Mouse (Mus musculus): ENCODE measurements at regions not wholly inside any gene's neighbourhood (a gene's known extent, or its start where the extent isn't known, plus 50 kb on each side); places are given as distances from the start of the nearest gene placed in this dataset.

DNA sequence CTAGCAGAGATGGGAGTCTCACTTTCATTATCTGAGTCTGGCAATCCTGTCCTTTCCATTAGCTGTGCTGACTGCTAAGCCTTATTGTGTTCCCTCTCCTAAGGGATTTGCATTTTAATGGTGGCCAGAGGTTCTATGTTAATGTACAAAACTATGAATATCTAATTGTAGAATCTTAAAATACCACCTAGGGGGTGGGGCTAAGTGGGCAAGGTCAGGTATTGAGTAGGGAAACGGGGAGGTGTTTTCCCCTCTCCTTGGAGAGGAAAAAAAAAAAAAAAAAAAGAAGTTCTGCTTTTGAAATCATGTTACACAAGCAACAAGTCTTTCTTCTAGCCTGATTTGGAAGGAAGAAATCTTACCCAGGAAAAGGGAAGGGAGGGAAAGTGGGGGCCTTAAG, 106.7 kb upstream of the Gm4791 start:
- Histone ChIP-seq H3K27me3 (ENCODE audit: control insufficient read depth, insufficient read depth, low read length) (no peaks in the 10 kb centered on the region), H3K36me3 (ENCODE audit: control insufficient read depth, insufficient read depth, low read length) (no peaks in the 10 kb centered on the region), H3K9me3 (ENCODE audit: control insufficient read depth, low read length) (no peaks in the 10 kb centered on the region), H3K4me1 (ENCODE audit: control insufficient read depth, insufficient read depth, low read length) (no peaks in the 10 kb centered on the region), H3K4me2 (ENCODE audit: low read depth, low read length) (no peak overlapping the region), H3K4me3 (ENCODE audit: low read depth, low read length) (no peak overlapping the region), H3K9ac (replicated peaks; ENCODE audit: low read depth, low read length) (no peak overlapping the region), H3K27ac (ENCODE audit: low read depth, low read length) (no peak overlapping the region)
- 88% methylated on average over 1 of the region's 1 CpGs for WGBS
- ATAC-seq (ENCODE audit: low read depth), result no peak

DNA sequence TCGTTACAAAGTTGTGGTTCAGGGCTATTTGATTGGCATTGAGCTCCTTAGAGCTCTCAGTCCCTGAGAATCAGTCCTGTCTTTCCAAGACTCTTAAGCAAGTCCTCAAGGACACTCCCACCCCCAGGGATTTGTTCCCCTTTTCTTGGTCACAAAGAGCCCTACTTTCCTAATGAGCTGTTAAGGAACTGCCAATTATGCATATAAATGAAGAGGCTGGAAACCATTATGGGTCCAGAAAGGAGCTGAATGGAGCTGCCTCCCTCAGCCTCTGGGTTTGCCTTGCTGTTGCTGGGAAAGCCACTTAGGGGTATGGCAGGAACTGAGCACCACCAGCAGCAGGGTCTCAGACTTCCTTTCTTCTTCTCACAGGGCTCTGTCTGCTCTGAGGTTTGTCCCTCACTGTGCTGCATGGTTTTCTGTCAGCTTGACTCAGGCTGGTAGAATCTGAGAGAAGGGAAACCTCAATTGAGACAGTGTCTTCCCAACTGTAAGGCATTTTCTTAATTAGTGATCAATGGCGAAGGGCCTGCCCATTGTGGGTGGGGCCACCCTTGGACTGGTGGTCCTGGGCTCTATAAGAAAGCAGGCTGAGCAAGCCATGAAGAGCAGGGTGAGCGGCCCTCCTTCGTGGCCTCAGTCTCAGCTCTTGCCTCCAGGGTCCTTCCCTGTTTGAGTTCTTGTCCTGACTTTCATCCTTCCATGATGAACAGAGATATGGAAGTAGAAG, 108.4 kb upstream of the Gm4791 start:
- WGBS, result 82% methylated on average over 4 of the region's 4 CpGs
- H3K9ac ChIP-seq (replicated peaks; ENCODE audit: low read depth, low read length), result no peak overlapping the region
- no peak for ATAC-seq (ENCODE audit: low read depth)

DNA sequence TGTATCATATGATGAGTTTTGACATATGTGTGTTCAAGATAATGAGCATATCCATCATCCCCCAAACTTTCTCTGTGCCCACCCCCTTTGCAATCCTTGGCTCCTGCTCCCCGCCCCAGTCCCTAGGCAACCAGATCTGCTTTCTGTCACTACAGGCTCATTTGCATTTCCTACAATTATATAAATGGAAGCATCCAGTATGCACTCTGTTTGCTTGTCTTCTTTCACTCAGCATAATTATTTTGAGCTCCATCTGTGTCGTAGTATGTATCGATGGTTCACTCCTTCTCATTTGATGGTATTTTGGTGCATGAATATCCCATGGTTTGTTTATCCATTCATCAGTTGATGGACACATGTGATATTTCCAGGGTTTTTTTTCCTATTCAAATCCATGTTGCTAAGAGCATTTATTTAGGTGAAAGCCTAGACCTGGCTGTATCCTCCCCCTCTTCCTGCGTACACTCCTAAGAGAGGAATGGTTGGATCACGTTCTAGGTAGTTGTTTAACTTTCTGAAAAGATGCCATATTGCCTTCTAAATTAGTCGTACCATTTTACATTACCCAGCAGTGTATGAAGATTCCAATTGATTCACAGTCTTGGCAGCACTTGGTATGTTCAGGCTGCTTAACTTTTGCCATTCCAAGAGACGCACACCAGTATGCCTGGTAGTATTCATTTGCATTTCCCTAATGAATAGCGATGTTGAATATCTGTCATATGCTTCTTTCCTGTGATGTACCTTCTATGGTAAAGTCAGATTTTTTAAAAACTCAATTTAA, 127.1 kb upstream of the Gm4791 start:
- no peak overlapping the region for H3K27ac ChIP-seq (ENCODE audit: low read depth, low read length)
- no peak overlapping the region for H3K4me3 ChIP-seq (ENCODE audit: low read depth, low read length)
- no peak for ATAC-seq (ENCODE audit: low read depth)
- no peak overlapping the region for H3K9ac ChIP-seq (replicated peaks; ENCODE audit: low read depth, low read length)
- H3K36me3 ChIP-seq (ENCODE audit: control insufficient read depth, insufficient read depth, low read length), result no peaks in the 10 kb centered on the region
- 77% methylated on average over 8 of the region's 8 CpGs for WGBS
- no peaks in the 10 kb centered on the region for H3K27me3 ChIP-seq (ENCODE audit: control insufficient read depth, insufficient read depth, low read length)
- no peaks in the 10 kb centered on the region for H3K9me3 ChIP-seq (ENCODE audit: control insufficient read depth, low read length)
- H3K4me2 ChIP-seq (ENCODE audit: low read depth, low read length), result no peak overlapping the region
- no peaks in the 10 kb centered on the region for H3K4me1 ChIP-seq (ENCODE audit: control insufficient read depth, insufficient read depth, low read length)

More for the DNA sequence above, 108.4 kb upstream of the Gm4791 start:
- H3K4me2 ChIP-seq (ENCODE audit: low read depth, low read length), result no peak overlapping the region
- H3K27me3 ChIP-seq (ENCODE audit: control insufficient read depth, insufficient read depth, low read length), result no peaks in the 10 kb centered on the region
- H3K4me1 ChIP-seq (ENCODE audit: control insufficient read depth, insufficient read depth, low read length), result no peaks in the 10 kb centered on the region
- no peaks in the 10 kb centered on the region for H3K9me3 ChIP-seq (ENCODE audit: control insufficient read depth, low read length)
- H3K27ac ChIP-seq (ENCODE audit: low read depth, low read length), result no peak overlapping the region
- no peak overlapping the region for H3K4me3 ChIP-seq (ENCODE audit: low read depth, low read length)
- no peaks in the 10 kb centered on the region for H3K36me3 ChIP-seq (ENCODE audit: control insufficient read depth, insufficient read depth, low read length)

GRCm38 (mm10) chr9:46863934-46864333, 134.6 kb upstream of the Gm4791 start:
- no peaks in the 10 kb centered on the region for H3K27me3 ChIP-seq (ENCODE audit: control insufficient read depth, insufficient read depth, low read length)
- 18% methylated on average over 4 of the region's 4 CpGs for WGBS
- H3K27ac ChIP-seq (ENCODE audit: low read depth, low read length), result no peak overlapping the region
- H3K4me3 ChIP-seq (ENCODE audit: low read depth, low read length), result no peak overlapping the region
- peaks cover 7% of the 10 kb centered on the region; the same call in 1 of the 2 replicates for H3K4me1 ChIP-seq (ENCODE audit: control insufficient read depth, insufficient read depth, low read length)
- H3K4me2 ChIP-seq (ENCODE audit: low read depth, low read length), result no peak overlapping the region
- ATAC-seq (ENCODE audit: low read depth), result no peak
- H3K9ac ChIP-seq (replicated peaks; ENCODE audit: low read depth, low read length), result no peak overlapping the region
- H3K36me3 ChIP-seq (ENCODE audit: control insufficient read depth, insufficient read depth, low read length), result no peaks in the 10 kb centered on the region
- H3K9me3 ChIP-seq (ENCODE audit: control insufficient read depth, low read length), result no peaks in the 10 kb centered on the region

DNA sequence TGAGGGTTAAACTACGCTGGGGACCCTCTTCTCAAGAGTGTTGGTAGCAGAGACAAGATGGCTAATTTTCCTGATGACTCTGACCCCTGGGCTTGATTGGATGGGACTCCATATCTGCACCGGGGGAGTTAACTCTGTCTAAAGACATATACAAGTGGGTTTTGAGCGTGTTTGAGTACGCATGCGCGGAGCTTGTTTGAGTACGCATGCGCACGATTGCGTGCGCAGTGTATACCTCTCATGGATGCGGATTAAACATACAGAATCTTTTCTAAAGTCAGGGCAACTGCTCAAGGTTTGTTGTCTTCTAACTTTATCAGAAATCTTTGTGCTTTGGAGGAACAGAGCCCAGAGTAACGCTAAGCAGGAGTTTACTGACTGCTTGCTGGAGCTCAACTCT, 146.8 kb upstream of the Gm4791 start:
- Histone ChIP-seq H3K27ac (ENCODE audit: low read depth, low read length) (no peak overlapping the region), H3K4me3 (ENCODE audit: low read depth, low read length) (no peak overlapping the region), H3K4me2 (ENCODE audit: low read depth, low read length) (no peak overlapping the region), H3K36me3 (ENCODE audit: control insufficient read depth, insufficient read depth, low read length) (no peaks in the 10 kb centered on the region), H3K9me3 (ENCODE audit: control insufficient read depth, low read length) (no peaks in the 10 kb centered on the region), H3K9ac (replicated peaks; ENCODE audit: low read depth, low read length) (no peak overlapping the region), H3K4me1 (ENCODE audit: control insufficient read depth, insufficient read depth, low read length) (no peaks in the 10 kb centered on the region), H3K27me3 (ENCODE audit: control insufficient read depth, insufficient read depth, low read length) (no peaks in the 10 kb centered on the region)
- no peak for ATAC-seq (ENCODE audit: low read depth)
- 97% methylated on average over 13 of the region's 13 CpGs for WGBS

DNA sequence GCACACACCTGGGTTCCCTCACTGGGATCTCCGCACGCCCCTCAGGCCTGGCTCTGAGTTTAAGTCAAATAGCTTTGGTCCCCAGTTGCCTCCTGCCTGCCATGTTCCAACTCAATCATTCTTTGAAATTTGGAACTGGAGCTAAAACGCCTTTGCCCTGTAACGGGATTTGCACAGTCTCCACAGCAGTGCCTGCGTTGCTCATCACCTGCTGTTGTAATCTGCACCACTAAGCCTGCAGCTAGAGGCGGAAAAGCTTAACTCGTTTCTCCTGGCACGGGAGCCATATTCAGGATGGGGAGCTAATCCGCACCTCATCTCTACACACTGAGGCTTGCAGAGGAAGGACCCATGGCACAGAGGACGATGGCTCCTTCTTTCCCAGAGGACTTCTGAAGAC, 147.2 kb upstream of the Gm4791 start:
- Histone ChIP-seq H3K27ac (ENCODE audit: low read depth, low read length) (no peak overlapping the region), H3K9me3 (ENCODE audit: control insufficient read depth, low read length) (no peaks in the 10 kb centered on the region), H3K27me3 (ENCODE audit: control insufficient read depth, insufficient read depth, low read length) (no peaks in the 10 kb centered on the region), H3K9ac (replicated peaks; ENCODE audit: low read depth, low read length) (no peak overlapping the region), H3K4me2 (ENCODE audit: low read depth, low read length) (no peak overlapping the region), H3K4me3 (ENCODE audit: low read depth, low read length) (no peak overlapping the region), H3K4me1 (ENCODE audit: control insufficient read depth, insufficient read depth, low read length) (no peaks in the 10 kb centered on the region), H3K36me3 (ENCODE audit: control insufficient read depth, insufficient read depth, low read length) (no peaks in the 10 kb centered on the region)
- 80% methylated on average over 10 of the region's 10 CpGs for WGBS
- ATAC-seq (ENCODE audit: low read depth), result no peak

DNA sequence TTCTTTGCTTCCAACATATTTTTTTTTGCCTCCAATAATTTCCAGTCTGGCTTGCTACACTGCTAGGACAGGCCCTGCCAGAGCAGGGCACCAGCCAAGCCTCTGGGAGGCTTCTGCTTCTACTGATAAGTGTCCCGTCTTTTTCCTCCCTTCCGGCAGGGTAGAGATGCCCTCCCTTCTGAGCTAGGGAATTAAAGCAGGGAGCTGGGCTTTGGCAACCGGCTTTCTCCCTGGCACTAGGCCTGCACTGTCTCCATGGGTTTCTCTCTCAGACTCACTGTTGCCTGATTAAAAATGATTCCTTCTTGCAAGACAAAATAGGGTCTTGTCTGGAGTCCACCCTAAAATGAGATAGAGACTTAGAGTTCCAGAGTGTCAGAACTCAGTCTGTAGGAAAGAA, 153.3 kb upstream of the Gm4791 start:
- 84% methylated on average over 3 of the region's 3 CpGs for WGBS
- Histone ChIP-seq H3K4me3 (ENCODE audit: low read depth, low read length) (no peak overlapping the region), H3K36me3 (ENCODE audit: control insufficient read depth, insufficient read depth, low read length) (no peaks in the 10 kb centered on the region), H3K4me2 (ENCODE audit: low read depth, low read length) (no peak overlapping the region), H3K9ac (replicated peaks; ENCODE audit: low read depth, low read length) (no peak overlapping the region), H3K4me1 (ENCODE audit: control insufficient read depth, insufficient read depth, low read length) (no peaks in the 10 kb centered on the region), H3K27me3 (ENCODE audit: control insufficient read depth, insufficient read depth, low read length) (no peaks in the 10 kb centered on the region), H3K27ac (ENCODE audit: low read depth, low read length) (no peak overlapping the region), H3K9me3 (ENCODE audit: control insufficient read depth, low read length) (no peaks in the 10 kb centered on the region)
- ATAC-seq (ENCODE audit: low read depth), result no peak

DNA sequence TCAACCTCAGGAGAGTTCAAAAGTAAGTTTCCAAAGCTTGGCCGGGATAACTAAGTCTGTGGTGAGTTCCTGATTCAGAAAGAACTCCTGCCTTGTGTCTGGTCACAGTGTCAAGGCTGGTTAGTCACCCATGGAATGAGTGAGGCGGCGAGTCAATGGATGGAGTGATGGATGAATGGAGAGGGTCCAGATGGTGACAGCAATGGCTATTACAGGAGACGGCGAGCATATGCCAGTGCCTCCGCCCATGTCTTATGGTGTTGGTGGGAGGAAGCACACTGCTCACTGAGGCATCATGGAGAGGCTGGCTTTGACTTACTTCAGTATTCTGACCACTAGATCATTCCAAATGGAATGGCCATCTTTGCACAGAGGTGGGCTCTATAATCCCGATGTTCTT, 154.8 kb upstream of the Gm4791 start:
- no peak overlapping the region for H3K4me3 ChIP-seq (ENCODE audit: low read depth, low read length)
- H3K27ac ChIP-seq (ENCODE audit: low read depth, low read length), result no peak overlapping the region
- H3K4me2 ChIP-seq (ENCODE audit: low read depth, low read length), result no peak overlapping the region
- ATAC-seq (ENCODE audit: low read depth), result no peak
- no peaks in the 10 kb centered on the region for H3K27me3 ChIP-seq (ENCODE audit: control insufficient read depth, insufficient read depth, low read length)
- no peaks in the 10 kb centered on the region for H3K9me3 ChIP-seq (ENCODE audit: control insufficient read depth, low read length)
- 74% methylated on average over 7 of the region's 7 CpGs for WGBS
- no peaks in the 10 kb centered on the region for H3K4me1 ChIP-seq (ENCODE audit: control insufficient read depth, insufficient read depth, low read length)
- no peaks in the 10 kb centered on the region for H3K36me3 ChIP-seq (ENCODE audit: control insufficient read depth, insufficient read depth, low read length)
- no peak overlapping the region for H3K9ac ChIP-seq (replicated peaks; ENCODE audit: low read depth, low read length)

- Histone ChIP-seq H3K9ac (replicated peaks; ENCODE audit: low read depth, low read length) (no peak overlapping the region), H3K4me2 (ENCODE audit: low read depth, low read length) (no peak overlapping the region), H3K9me3 (ENCODE audit: control insufficient read depth, low read length) (no peaks in the 10 kb centered on the region), H3K4me1 (ENCODE audit: control insufficient read depth, insufficient read depth, low read length) (no peaks in the 10 kb centered on the region), H3K36me3 (ENCODE audit: control insufficient read depth, insufficient read depth, low read length) (no peaks in the 10 kb centered on the region), H3K4me3 (ENCODE audit: low read depth, low read length) (no peak overlapping the region), H3K27ac (ENCODE audit: low read depth, low read length) (no peak overlapping the region), H3K27me3 (ENCODE audit: control insufficient read depth, insufficient read depth, low read length) (no peaks in the 10 kb centered on the region)
- no peak for ATAC-seq (ENCODE audit: low read depth)
- 65% methylated on average over 6 of the region's 6 CpGs for WGBS
These were observed 157.0 kb upstream of the Gm4791 start for GRCm38 (mm10) chr9:46841571-46841970.

Data from neural tube, embryonic 14.5 days (tissue).